Mouse (Mus musculus) layer of hippocampus, postnatal 36 days (tissue): ENCODE data around the gene Slc38a5. TPM values are rescaled to one million over a fixed set of nuclear protein-coding genes. Genes with fewer than 3 reads are reported as not detected.

Experiments used
- DNase-seq, 2 experiments: peaks; one replicate each; pipeline ENCODE4 v3.0.0; 2022
- total RNA-seq, 2 experiments: library from RNA; stranded (reverse); gene quantifications; 2 replicates each; pipeline ENCODE4 v1.2.3; 2021

Slc38a5 gene
- total RNA-seq, 2 experiments from 2014 or later: 7.7 to 9.6 TPM

- DNase-seq: peak in 1 of 2 experiments; percentile 2
Measured at GRCm38 (mm10) chrX:8314905-8315304, 44.0 kb downstream of the Slc38a5 start.

GRCm38 (mm10) chrX:8327124-8327523 is 56.2 kb downstream of the Slc38a5 start, which contains the start of gene Ssxb10:
Ssxb10 (plus strand) TSS chrX:8327424.
- no peak for DNase-seq

Other genes starting within 250 kb of the Slc38a5 start
- 10 to 100 TPM; 19.1 to 19.8 TPM for gene Suv39h1, start 196.4 kb upstream of the Slc38a5 start, total RNA-seq
- 1 to 10 TPM in 1 of 2 experiments, under 1 TPM in 1; 0.81 to 1.2 TPM for gene Was, start 180.6 kb upstream of the Slc38a5 start, total RNA-seq
- gene Wdr13, start 138.2 kb upstream of the Slc38a5 start, total RNA-seq: 100 to 1,000 TPM; 215 to 227 TPM
- 100 to 1,000 TPM in 1 of 2 experiments, 10 to 100 TPM in 1; 83.4 to 113 TPM for gene Rbm3, start 125.3 kb upstream of the Slc38a5 start, total RNA-seq
- 10 to 100 TPM; 13.3 to 14.9 TPM for gene Tbc1d25, start 95.0 kb upstream of the Slc38a5 start, total RNA-seq
- 10 to 100 TPM; 30.1 to 31.3 TPM for gene Ebp, start 77.6 kb upstream of the Slc38a5 start, total RNA-seq
- gene Porcn, start 64.6 kb upstream of the Slc38a5 start, total RNA-seq: 100 to 1,000 TPM in 1 of 2 experiments, 10 to 100 TPM in 1; 99.1 to 103 TPM
- 10 to 100 TPM; 25.1 to 26.6 TPM for gene Ftsj1, start 18.7 kb upstream of the Slc38a5 start, total RNA-seq
- not detected for gene Ssxb10, start 56.3 kb downstream of the Slc38a5 start, total RNA-seq
- not detected for gene Ssxb9, start 95.8 kb downstream of the Slc38a5 start, total RNA-seq
- gene Ssxb1, start 142.2 kb downstream of the Slc38a5 start, total RNA-seq: not detected
- not detected for gene Ssxb2, start 190.6 kb downstream of the Slc38a5 start, total RNA-seq